ENCODE assay signal across 8 mouse cellular contexts in genomic region chr4:151044944-151045570, GRCm38 (mm10). TPM values are rescaled to one million over a fixed set of nuclear protein-coding genes. Genes with fewer than 3 reads are reported as not detected.
DNase-seq lines count a peak whose midpoint lies in the region; ATAC-seq lines count a peak whose summit lies in the region.

No protein-coding gene starts in this region.

- ATAC-seq in forebrain, embryonic 16.5 days, result peak; percentile 88; the same call in 1 of the 2 replicates
- ATAC-seq in neural tube, embryonic 12.5 days (ENCODE audit: low FRiP score, low read depth), result peak; percentile 3; the same call in 1 of the 2 replicates

- intact Hi-C loops in left cerebral cortex, postnatal 4 days (cut with DNase I), result no loop called here
- intact Hi-C loops in left cerebral cortex, postnatal 14 days (cut with DNase I), result no loop called here

- 5% methylated on average over 21 of the region's 21 CpGs for WGBS in forebrain, embryonic 16.5 days
- 4% methylated on average over 21 of the region's 21 CpGs for WGBS in neural tube, embryonic 12.5 days

- peaks cover 14% of the 10 kb centered on the region for H3K36me3 ChIP-seq in forebrain, embryonic 16.5 days (ENCODE audit: control insufficient read depth, insufficient read depth)
- peaks cover 27% of the 10 kb centered on the region for H3K36me3 ChIP-seq in neural tube, embryonic 12.5 days

- H3K9me3 ChIP-seq in forebrain, embryonic 16.5 days (ENCODE audit: control insufficient read depth, low read length), result no peaks in the 10 kb centered on the region
- H3K9me3 ChIP-seq in neural tube, embryonic 12.5 days, result no peaks in the 10 kb centered on the region

- peak overlapping the region; percentile 98 for H3K4me2 ChIP-seq in forebrain, embryonic 16.5 days (ENCODE audit: low read length)
- peak overlapping the region; percentile 94 for H3K4me2 ChIP-seq in neural tube, embryonic 12.5 days (replicated peaks)

- H3K4me3 ChIP-seq in forebrain, embryonic 16.5 days (replicated peaks; ENCODE audit: low read length), result peak overlapping the region; percentile 69
- peak overlapping the region; percentile 40 for H3K4me3 ChIP-seq in neural tube, embryonic 12.5 days

- H3K4me1 ChIP-seq in forebrain, embryonic 16.5 days (replicated peaks; ENCODE audit: control insufficient read depth, insufficient read depth, low read length), result peaks cover 12% of the 10 kb centered on the region
- H3K4me1 ChIP-seq in neural tube, embryonic 12.5 days, result peaks cover 11% of the 10 kb centered on the region

- DNase-seq in left cerebral cortex, adult 18-20 months (ENCODE audit: low spot score in 2 of 2), result peak; percentile 47 to 64
- DNase-seq in left cerebral cortex, postnatal 4 days, result no peak
- DNase-seq in brain, adult 2 months (ENCODE audit: low read depth, low spot score), result peak; percentile 90
- peak; percentile 43 to 77 for DNase-seq in left cerebral cortex, postnatal 14 days (ENCODE audit: low spot score in 2 of 2)
- DNase-seq in ovary, postnatal 36 days (ENCODE audit: low spot score), result no peak
- no peak for DNase-seq in testis, postnatal 14 days (ENCODE audit: low spot score)

- H3K27me3 ChIP-seq in forebrain, embryonic 16.5 days (replicated peaks; ENCODE audit: control insufficient read depth, insufficient read depth, low read length), result peaks cover 7% of the 10 kb centered on the region
- H3K27me3 ChIP-seq in neural tube, embryonic 12.5 days (replicated peaks), result 0 out of 2 replicates have a peak, but pooled peaks cover 3% of the 10 kb centered on the region

- peak overlapping the region; percentile 36; the same call in 1 of the 2 replicates for H3K9ac ChIP-seq in forebrain, embryonic 16.5 days (replicated peaks; ENCODE audit: low read depth, low read length)
- peak overlapping the region; percentile 58 for H3K9ac ChIP-seq in neural tube, embryonic 12.5 days

- H3K27ac ChIP-seq in forebrain, embryonic 16.5 days (ENCODE audit: low read length), result no peak overlapping the region
- H3K27ac ChIP-seq in neural tube, embryonic 12.5 days, result no peak overlapping the region

RNA-seq across cellular contexts. Expression of gene Per3, which starts 0.6 kb away (rescaled TPM):
- total RNA-seq in left cerebral cortex, adult 18-20 months (2021), result 10 to 100 TPM; 22.2 to 24.4 TPM
- total RNA-seq in left cerebral cortex, postnatal 4 days (2021), result 1 to 10 TPM; 6.5 to 6.6 TPM
- polyA plus RNA-seq in forebrain, embryonic 16.5 days (2015; fragmentation: Nextera tagmentation; extraction: Ambion mirVana), result 3.2 and 4.1 TPM in 2 replicates
- total RNA-seq in left cerebral cortex, postnatal 14 days (2021), result 10 to 100 TPM; 21.4 to 21.5 TPM
- polyA plus RNA-seq in neural tube, embryonic 12.5 days (2016; fragmentation: Nextera tagmentation; extraction: Ambion mirVana), result 3.4 and 3.6 TPM in 2 replicates

RNA-seq across cellular contexts. Expression of gene Vamp3, which starts 12.7 kb away (rescaled TPM):
- total RNA-seq in left cerebral cortex, adult 18-20 months (2021), result 10 to 100 TPM; 28.6 to 28.8 TPM
- 10 to 100 TPM; 34.1 to 35.2 TPM for total RNA-seq in left cerebral cortex, postnatal 4 days (2021)
- polyA plus RNA-seq in forebrain, embryonic 16.5 days (2015; fragmentation: Nextera tagmentation; extraction: Ambion mirVana), result 62.7 and 72.2 TPM in 2 replicates
- total RNA-seq in left cerebral cortex, postnatal 14 days (2021), result 10 to 100 TPM; 31.7 to 33.6 TPM
- polyA plus RNA-seq in neural tube, embryonic 12.5 days (2016; fragmentation: Nextera tagmentation; extraction: Ambion mirVana), result 65.4 and 70.7 TPM in 2 replicates

RNA-seq across cellular contexts. Expression of gene Gm13090, which starts 44.3 kb away (rescaled TPM):
- total RNA-seq in left cerebral cortex, adult 18-20 months (2021), result not detected
- not detected for total RNA-seq in left cerebral cortex, postnatal 4 days (2021)
- 0.39 TPM in 1 of 2 replicates, not detected in the other for polyA plus RNA-seq in forebrain, embryonic 16.5 days (2015; fragmentation: Nextera tagmentation; extraction: Ambion mirVana)
- total RNA-seq in left cerebral cortex, postnatal 14 days (2021), result not detected
- 0.38 TPM in 1 of 2 replicates, not detected in the other for polyA plus RNA-seq in neural tube, embryonic 12.5 days (2016; fragmentation: Nextera tagmentation; extraction: Ambion mirVana)

RNA-seq across cellular contexts. Expression of gene Uts2, which starts 48.2 kb away (rescaled TPM):
- total RNA-seq in left cerebral cortex, adult 18-20 months (2021), result not detected
- not detected for total RNA-seq in left cerebral cortex, postnatal 4 days (2021)
- not detected in 2 replicates for polyA plus RNA-seq in forebrain, embryonic 16.5 days (2015; fragmentation: Nextera tagmentation; extraction: Ambion mirVana)
- not detected for total RNA-seq in left cerebral cortex, postnatal 14 days (2021)
- polyA plus RNA-seq in neural tube, embryonic 12.5 days (2016; fragmentation: Nextera tagmentation; extraction: Ambion mirVana), result 0.97 and 1.5 TPM in 2 replicates

Comparison
In these comparisons a context has a peak if more than half of its experiments do, and no peak if none do; other contexts are left out.
1. DNase-seq: peak in left cerebral cortex, adult 18-20 months (2 of 2), brain, adult 2 months (single experiment) and left cerebral cortex, postnatal 14 days (2 of 2); none in left cerebral cortex, postnatal 4 days (single experiment), ovary, postnatal 36 days (single experiment) and testis, postnatal 14 days (single experiment).